Mouse (Mus musculus) kidney, postnatal 0 days (tissue): ENCODE measurements around the gene Jund. TPM values are rescaled to one million over a fixed set of nuclear protein-coding genes. Genes with fewer than 3 reads are reported as not detected.
A peak's percentile ranks its signal among the peaks of the same experiment; 100 is the strongest.

Source experiments
- ATAC-seq: fragments of 200-750 bp; cut with Nextera tagmentation; replicated peaks from 2 replicates; pipeline ENCODE4 v1.8.0; 2017; ENCODE audit warnings: low read depth, moderate number of reproducible peaks, moderate TSS enrichment, moderate library complexity; ENCODE audit not compliant: low FRiP score
- DNase-seq: peaks from one replicate; pipeline ENCODE4 v3.0.0-alpha.2; 2016; ENCODE audit warnings: low spot score
- H3K27ac ChIP-seq: fragments of 300-500 bp; sonication (generic); 2 replicates; pipeline ENCODE4 v1.5.1; 2014; ENCODE audit warnings: mild to moderate bottlenecking
- H3K27me3 ChIP-seq: fragments of 300-500 bp; sonication (generic); 2 replicates; pipeline ENCODE4 v1.6.1; 2014; ENCODE audit warnings: low read length, mixed read lengths; ENCODE audit not compliant: insufficient read depth
- H3K36me3 ChIP-seq: fragments of 300-500 bp; sonication (generic); 2 replicates; pipeline ENCODE4 v1.6.1; 2014; ENCODE audit warnings: low read length, mixed read lengths; ENCODE audit not compliant: insufficient read depth
- H3K4me1 ChIP-seq: fragments of 300-500 bp; sonication (generic); replicated peaks from 2 replicates; pipeline ENCODE4 v1.6.1; 2014; ENCODE audit warnings: antibody characterized with exemption, low read length, mixed read lengths; ENCODE audit not compliant: insufficient read depth
- H3K4me2 ChIP-seq: fragments of 300-500 bp; sonication (generic); 2 replicates; pipeline ENCODE4 v1.6.1; 2014; ENCODE audit warnings: mild to moderate bottlenecking, low read length, moderate library complexity, mixed read lengths
- H3K4me3 ChIP-seq: fragments of 300-500 bp; sonication (generic); replicated peaks from 2 replicates; pipeline ENCODE4 v1.5.1; 2014; ENCODE audit warnings: low read depth, low read length
- H3K9ac ChIP-seq: fragments of 300-500 bp; sonication (generic); 2 replicates; pipeline ENCODE4 v1.6.1; 2014; ENCODE audit warnings: low read depth, low read length
- H3K9me3 ChIP-seq: fragments of 300-500 bp; sonication (generic); replicated peaks from 2 replicates; pipeline ENCODE4 v1.6.1; 2016; ENCODE audit warnings: low read length, inconsistent platforms, mixed read lengths
- CTCF ChIP-seq: IDR thresholded peaks from 2 replicates; pipeline ENCODE4 v1.5.1; 2016; ENCODE audit warnings: antibody characterized with exemption, low read depth, mild to moderate bottlenecking, moderate library complexity
- WGBS: fragments of 180-500 bp; shearing (Covaris S2); extraction: QIAGEN DNeasy Blood & Tissue Kit; methylation state at CpG from one replicate; pipeline ENCODE4 v1.1.7; 2014; 5-methylcytosine and 5-hydroxymethylcytosine counted together
- polyA plus RNA-seq: library from polyadenylated mRNA; unstranded; fragments of >200 nt; fragmentation: Nextera tagmentation; extraction: Ambion mirVana; gene quantifications from 2 replicates; pipeline ENCODE4 v1.2.1, GENCODE M21; 2015

Jund gene
- polyA plus RNA-seq, 1 experiment from 2014 or later = 98.1 TPM

GRCm38 (mm10) chr8:70663691-70664090 lies 35.1 kb upstream of the Jund start:
- DNase-seq = no peak
- Histone ChIP-seq H3K9ac (no peak overlapping the region), H3K4me1 (peaks cover 7% of the 10 kb centered on the region), H3K27me3 (no peaks in the 10 kb centered on the region), H3K4me3 (no peak overlapping the region), H3K36me3 (no peaks in the 10 kb centered on the region), H3K27ac (no peak overlapping the region), H3K4me2 (no peak overlapping the region), H3K9me3 (no peaks in the 10 kb centered on the region)
- ATAC-seq = no peak
- no peak for TF ChIP-seq CTCF
- WGBS = 38% methylated on average over 4 of the region's 4 CpGs

GRCm38 (mm10) chr8:70664631-70665030 lies 34.1 kb upstream of the Jund start:
- Histone ChIP-seq H3K4me3 (no peak overlapping the region), H3K27ac (no peak overlapping the region), H3K4me1 (0 out of 2 replicates have a peak, but pooled peaks cover 3% of the 10 kb centered on the region), H3K9ac (no peak overlapping the region), H3K27me3 (no peaks in the 10 kb centered on the region), H3K9me3 (no peaks in the 10 kb centered on the region), H3K4me2 (no peak overlapping the region), H3K36me3 (no peaks in the 10 kb centered on the region)
- DNase-seq (no peak), ATAC-seq (no peak)
- TF ChIP-seq CTCF = no peak
- WGBS = 56% methylated on average over 3 of the region's 3 CpGs

GRCm38 (mm10) chr8:70665599-70665998 lies 33.1 kb upstream of the Jund start:
- ATAC-seq (peak; percentile 91), DNase-seq (peak; percentile 48)
- Histone ChIP-seq H3K4me2 (no peak overlapping the region), H3K27me3 (no peaks in the 10 kb centered on the region), H3K4me3 (no peak overlapping the region), H3K36me3 (no peaks in the 10 kb centered on the region), H3K27ac (peak overlapping the region; percentile 48), H3K4me1 (no peaks in the 10 kb centered on the region), H3K9me3 (no peaks in the 10 kb centered on the region), H3K9ac (no peak overlapping the region)
- 55% methylated on average over 2 of the region's 2 CpGs for WGBS
- TF ChIP-seq CTCF = no peak

DNA sequence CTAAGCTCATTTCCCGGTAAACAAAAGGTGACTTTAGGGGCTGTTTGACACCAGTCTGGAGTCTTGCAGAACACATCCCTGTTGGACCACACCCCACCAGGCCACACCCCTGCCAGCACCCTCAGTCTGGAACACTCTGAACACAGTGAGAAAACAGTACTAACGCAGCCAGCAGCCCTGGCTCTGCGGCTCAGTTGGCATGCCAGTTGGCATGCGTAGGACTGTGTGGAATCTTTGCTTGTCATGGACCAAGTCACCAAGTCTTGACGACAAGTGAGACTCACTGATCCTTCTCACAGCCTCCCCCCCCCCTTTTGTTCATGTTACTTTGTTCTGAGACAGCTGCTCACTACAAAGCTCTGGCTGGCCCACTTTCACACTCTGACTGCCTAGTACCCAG lies 31.7 kb upstream of the Jund start:
- Histone ChIP-seq H3K4me3 (no peak overlapping the region), H3K9ac (no peak overlapping the region), H3K27me3 (no peaks in the 10 kb centered on the region), H3K4me1 (0 out of 2 replicates have a peak, but pooled peaks cover 3% of the 10 kb centered on the region), H3K27ac (0 out of 2 replicates have a peak overlapping the region, but pooled peaks have one; percentile 31), H3K4me2 (no peak overlapping the region), H3K36me3 (no peaks in the 10 kb centered on the region), H3K9me3 (no peaks in the 10 kb centered on the region)
- no peak for TF ChIP-seq CTCF
- ATAC-seq (no peak), DNase-seq (no peak)
- WGBS = 47% methylated on average over 5 of the region's 5 CpGs

DNA sequence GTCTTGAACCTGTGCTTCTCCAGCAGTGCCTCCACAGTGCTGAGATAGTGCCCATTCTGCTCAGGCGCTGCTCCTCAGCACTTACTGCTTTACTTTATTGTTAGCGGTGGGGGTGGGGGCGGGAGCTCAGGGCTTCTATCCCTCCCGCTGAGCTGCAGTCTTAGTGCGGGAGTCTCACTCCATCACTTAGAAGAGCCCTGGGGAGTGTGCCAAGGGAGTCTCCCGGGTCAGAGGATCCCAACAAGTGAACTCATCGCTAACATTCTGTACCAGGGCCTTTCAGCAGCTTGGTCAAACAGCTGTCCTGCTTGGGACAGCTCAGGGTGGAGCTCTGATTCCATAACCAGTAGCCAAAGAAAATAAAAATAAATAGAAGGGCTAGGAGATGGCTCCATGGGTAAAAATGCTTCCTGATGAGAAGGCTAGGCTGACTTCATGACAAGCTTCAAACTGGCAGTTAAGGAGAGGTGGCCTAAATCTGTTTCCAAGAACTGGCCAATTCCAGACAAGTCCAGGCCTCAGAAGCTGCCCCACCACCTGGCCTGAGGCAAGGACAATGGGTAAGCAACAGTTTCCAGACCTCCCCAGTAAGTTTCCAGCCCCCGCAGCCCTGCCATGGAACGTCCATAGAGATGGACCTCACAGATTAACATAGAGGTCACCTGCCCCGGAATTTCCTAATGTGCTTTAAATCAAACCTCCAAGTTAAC lies 27.0 kb upstream of the Jund start:
- DNase-seq = no peak
- 60% methylated on average over 10 of the region's 10 CpGs for WGBS
- H3K9ac ChIP-seq = no peak overlapping the region
- peaks cover 3% of the 10 kb centered on the region; the same call in 1 of the 2 replicates for H3K36me3 ChIP-seq
- H3K27me3 ChIP-seq = no peaks in the 10 kb centered on the region
- H3K4me3 ChIP-seq = no peak overlapping the region
- peak overlapping the region; percentile 83; the same call in 1 of the 2 replicates for H3K27ac ChIP-seq
- H3K4me1 ChIP-seq = peaks cover 18% of the 10 kb centered on the region
- H3K4me2 ChIP-seq = no peak overlapping the region
- no peak for ATAC-seq
- H3K9me3 ChIP-seq = no peaks in the 10 kb centered on the region
- no peak for TF ChIP-seq CTCF

- ATAC-seq (no peak), DNase-seq (peak; percentile 49)
- TF ChIP-seq CTCF = peak; percentile 37; the same call in 1 of the 2 replicates
- Histone ChIP-seq H3K36me3 (peaks cover 3% of the 10 kb centered on the region; the same call in 1 of the 2 replicates), H3K4me2 (peak overlapping the region; percentile 51), H3K27ac (peak overlapping the region; percentile 83), H3K4me3 (0 out of 2 replicates have a peak overlapping the region, but pooled peaks have one; percentile 9), H3K9me3 (no peaks in the 10 kb centered on the region), H3K9ac (peak overlapping the region; percentile 24; the same call in 1 of the 2 replicates), H3K4me1 (peaks cover 18% of the 10 kb centered on the region), H3K27me3 (no peaks in the 10 kb centered on the region)
- WGBS = 35% methylated on average over 19 of the region's 19 CpGs
Measured at GRCm38 (mm10) chr8:70672325-70673078, 26.2 kb upstream of the Jund start.
